Mouse (Mus musculus): Measurements from ENCODE around the gene Fat2. TPM values are rescaled to one million over a fixed set of nuclear protein-coding genes. Genes with fewer than 3 reads are reported as not detected.

The Fat2 gene
- polyA plus RNA-seq, 1 experiment from 2014 or later: 0.25 TPM

GRCm38 (mm10) chr11:55340789-55341188 lies 4.4 kb upstream of the Fat2 start:
- ATAC-seq (ENCODE audit: insufficient number of reproducible peaks, low FRiP score, low TSS enrichment, low read depth) (no peak), DNase-seq (ENCODE audit: low spot score) (no peak)
- Histone ChIP-seq H3K27ac (replicated peaks; ENCODE audit: low read depth, low read length) (no peak overlapping the region), H3K4me1 (ENCODE audit: control insufficient read depth, insufficient read depth, low read length) (no peaks in the 10 kb centered on the region), H3K4me2 (ENCODE audit: low read depth, severe bottlenecking) (no peak overlapping the region), H3K9ac (ENCODE audit: low read length) (no peak overlapping the region), H3K4me3 (ENCODE audit: low read depth, low read length) (no peak overlapping the region), H3K36me3 (ENCODE audit: control insufficient read depth, insufficient read depth, low read length) (no peaks in the 10 kb centered on the region), H3K9me3 (ENCODE audit: control insufficient read depth, low read length) (no peaks in the 10 kb centered on the region), H3K27me3 (ENCODE audit: control insufficient read depth, insufficient read depth, low read length) (no peaks in the 10 kb centered on the region)
- WGBS: 66% methylated on average over 2 of the region's 2 CpGs

- H3K4me3 ChIP-seq (ENCODE audit: low read depth, low read length): no peak overlapping the region
- no peaks in the 10 kb centered on the region for H3K27me3 ChIP-seq (ENCODE audit: control insufficient read depth, insufficient read depth, low read length)
- H3K36me3 ChIP-seq (ENCODE audit: control insufficient read depth, insufficient read depth, low read length): no peaks in the 10 kb centered on the region
- no peaks in the 10 kb centered on the region for H3K9me3 ChIP-seq (ENCODE audit: control insufficient read depth, low read length)
- DNase-seq (ENCODE audit: low spot score) (no peak), ATAC-seq (ENCODE audit: insufficient number of reproducible peaks, low FRiP score, low TSS enrichment, low read depth) (no peak)
- no peaks in the 10 kb centered on the region for H3K4me1 ChIP-seq (ENCODE audit: control insufficient read depth, insufficient read depth, low read length)
- no peak overlapping the region for H3K4me2 ChIP-seq (ENCODE audit: low read depth, severe bottlenecking)
- 74% methylated on average over 5 of the region's 5 CpGs for WGBS
- no peak overlapping the region for H3K9ac ChIP-seq (ENCODE audit: low read length)
- H3K27ac ChIP-seq (replicated peaks; ENCODE audit: low read depth, low read length): no peak overlapping the region
Observed at GRCm38 (mm10) chr11:55337032-55337769, 837 bp upstream of the Fat2 start.

- no peaks in the 10 kb centered on the region for H3K4me1 ChIP-seq (ENCODE audit: control insufficient read depth, insufficient read depth, low read length)
- no peak overlapping the region for H3K4me3 ChIP-seq (ENCODE audit: low read depth, low read length)
- WGBS: 88% methylated on average over 14 of the region's 14 CpGs
- no peak for DNase-seq (ENCODE audit: low spot score)
- ATAC-seq (ENCODE audit: insufficient number of reproducible peaks, low FRiP score, low TSS enrichment, low read depth): no peak
- H3K27me3 ChIP-seq (ENCODE audit: control insufficient read depth, insufficient read depth, low read length): no peaks in the 10 kb centered on the region
- no peaks in the 10 kb centered on the region for H3K36me3 ChIP-seq (ENCODE audit: control insufficient read depth, insufficient read depth, low read length)
- H3K9me3 ChIP-seq (ENCODE audit: control insufficient read depth, low read length): no peaks in the 10 kb centered on the region
- no peak overlapping the region for H3K4me2 ChIP-seq (ENCODE audit: low read depth, severe bottlenecking)
- H3K9ac ChIP-seq (ENCODE audit: low read length): no peak overlapping the region
- no peak overlapping the region for H3K27ac ChIP-seq (replicated peaks; ENCODE audit: low read depth, low read length)
Observed at GRCm38 (mm10) chr11:55335314-55336076, 869 bp downstream of the Fat2 start.

- H3K4me3 ChIP-seq (ENCODE audit: low read depth, low read length): no peak overlapping the region
- no peak overlapping the region for H3K27ac ChIP-seq (replicated peaks; ENCODE audit: low read depth, low read length)
- no peaks in the 10 kb centered on the region for H3K4me1 ChIP-seq (ENCODE audit: control insufficient read depth, insufficient read depth, low read length)
- no peaks in the 10 kb centered on the region for H3K9me3 ChIP-seq (ENCODE audit: control insufficient read depth, low read length)
- H3K4me2 ChIP-seq (ENCODE audit: low read depth, severe bottlenecking): no peak overlapping the region
- H3K27me3 ChIP-seq (ENCODE audit: control insufficient read depth, insufficient read depth, low read length): no peaks in the 10 kb centered on the region
- ATAC-seq (ENCODE audit: insufficient number of reproducible peaks, low FRiP score, low TSS enrichment, low read depth) (no peak), DNase-seq (ENCODE audit: low spot score) (no peak)
- WGBS: 86% methylated on average over 4 of the region's 4 CpGs
- no peak overlapping the region for H3K9ac ChIP-seq (ENCODE audit: low read length)
- no peaks in the 10 kb centered on the region for H3K36me3 ChIP-seq (ENCODE audit: control insufficient read depth, insufficient read depth, low read length)
Observed at GRCm38 (mm10) chr11:55334545-55334944, 1.8 kb downstream of the Fat2 start.

- ATAC-seq (ENCODE audit: insufficient number of reproducible peaks, low FRiP score, low TSS enrichment, low read depth) (no peak), DNase-seq (ENCODE audit: low spot score) (no peak)
- Histone ChIP-seq H3K27ac (replicated peaks; ENCODE audit: low read depth, low read length) (no peak overlapping the region), H3K27me3 (ENCODE audit: control insufficient read depth, insufficient read depth, low read length) (no peaks in the 10 kb centered on the region), H3K36me3 (ENCODE audit: control insufficient read depth, insufficient read depth, low read length) (no peaks in the 10 kb centered on the region), H3K4me1 (ENCODE audit: control insufficient read depth, insufficient read depth, low read length) (no peaks in the 10 kb centered on the region), H3K9me3 (ENCODE audit: control insufficient read depth, low read length) (no peaks in the 10 kb centered on the region), H3K4me3 (ENCODE audit: low read depth, low read length) (no peak overlapping the region), H3K4me2 (ENCODE audit: low read depth, severe bottlenecking) (no peak overlapping the region), H3K9ac (ENCODE audit: low read length) (no peak overlapping the region)
- 85% methylated on average over 6 of the region's 6 CpGs for WGBS
Observed at GRCm38 (mm10) chr11:55334063-55334462, 2.3 kb downstream of the Fat2 start.

GRCm38 (mm10) chr11:55329868-55330772 lies 6.2 kb downstream of the Fat2 start:
- no peak overlapping the region for H3K27ac ChIP-seq (replicated peaks; ENCODE audit: low read depth, low read length)

GRCm38 (mm10) chr11:55327558-55328409 lies 8.6 kb downstream of the Fat2 start:
- 87% methylated on average over 9 of the region's 9 CpGs for WGBS
- H3K9me3 ChIP-seq (ENCODE audit: control insufficient read depth, low read length): no peaks in the 10 kb centered on the region
- H3K4me3 ChIP-seq (ENCODE audit: low read depth, low read length): no peak overlapping the region
- ATAC-seq (ENCODE audit: insufficient number of reproducible peaks, low FRiP score, low TSS enrichment, low read depth) (no peak), DNase-seq (ENCODE audit: low spot score) (no peak)
- no peak overlapping the region for H3K9ac ChIP-seq (ENCODE audit: low read length)
- no peak overlapping the region for H3K4me2 ChIP-seq (ENCODE audit: low read depth, severe bottlenecking)
- no peaks in the 10 kb centered on the region for H3K4me1 ChIP-seq (ENCODE audit: control insufficient read depth, insufficient read depth, low read length)
- no peaks in the 10 kb centered on the region for H3K27me3 ChIP-seq (ENCODE audit: control insufficient read depth, insufficient read depth, low read length)
- H3K27ac ChIP-seq (replicated peaks; ENCODE audit: low read depth, low read length): no peak overlapping the region
- H3K36me3 ChIP-seq (ENCODE audit: control insufficient read depth, insufficient read depth, low read length): no peaks in the 10 kb centered on the region

More at GRCm38 (mm10) chr11:55329868-55330772, 6.2 kb downstream of the Fat2 start:
- Histone ChIP-seq H3K9ac (ENCODE audit: low read length) (no peak overlapping the region), H3K27me3 (ENCODE audit: control insufficient read depth, insufficient read depth, low read length) (no peaks in the 10 kb centered on the region), H3K4me3 (ENCODE audit: low read depth, low read length) (no peak overlapping the region), H3K4me2 (ENCODE audit: low read depth, severe bottlenecking) (no peak overlapping the region), H3K9me3 (ENCODE audit: control insufficient read depth, low read length) (no peaks in the 10 kb centered on the region), H3K4me1 (ENCODE audit: control insufficient read depth, insufficient read depth, low read length) (no peaks in the 10 kb centered on the region), H3K36me3 (ENCODE audit: control insufficient read depth, insufficient read depth, low read length) (no peaks in the 10 kb centered on the region)
- WGBS: 83% methylated on average over 16 of the region's 16 CpGs
- no peak for ATAC-seq (ENCODE audit: insufficient number of reproducible peaks, low FRiP score, low TSS enrichment, low read depth)
- DNase-seq (ENCODE audit: low spot score): no peak

All from limb, embryonic 11.5 days (tissue).